Comparison of ENCODE assay signal across 12 mouse cellular contexts in the genomic region with DNA sequence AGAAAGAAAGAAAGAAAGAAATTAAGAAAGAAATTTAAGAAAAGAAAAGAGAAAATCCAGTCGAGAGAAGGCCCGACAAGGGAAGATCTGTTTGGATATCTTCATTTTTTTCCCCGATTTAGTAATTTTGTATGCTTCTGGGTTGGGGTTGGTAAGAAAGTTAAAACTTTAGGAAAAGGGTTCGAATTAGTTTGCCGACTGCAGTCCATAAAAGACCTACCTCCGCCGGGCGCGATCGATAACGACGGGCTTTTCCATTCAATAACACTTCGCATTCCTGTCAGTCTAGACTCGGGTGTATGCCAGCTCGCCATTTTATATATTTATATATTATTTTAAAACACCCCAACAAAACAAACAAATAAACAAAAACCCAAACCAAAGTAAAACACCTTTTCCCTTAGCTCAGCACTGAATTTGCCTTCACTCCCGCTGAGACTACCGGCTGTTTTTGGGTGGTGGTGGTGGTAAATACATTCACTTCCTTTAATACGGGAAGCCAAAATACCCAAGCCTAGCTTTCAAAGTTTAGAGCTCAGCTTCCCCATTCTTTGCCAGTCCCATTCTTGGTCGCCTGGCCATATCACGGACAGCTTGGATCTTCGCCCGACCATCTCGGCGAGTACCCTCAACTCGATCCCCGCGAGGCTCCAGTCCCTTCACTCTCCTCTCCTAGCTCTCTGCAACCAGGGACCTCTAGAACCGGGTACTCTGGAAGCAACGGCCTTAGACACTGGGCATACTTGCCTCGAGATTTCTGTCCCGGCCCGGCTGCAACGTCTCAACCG. TPM values are rescaled to one million over a fixed set of nuclear protein-coding genes. Genes with fewer than 3 reads are reported as not detected.
DNase-seq lines count a peak whose midpoint lies in the region; ATAC-seq and TF ChIP-seq lines count a peak whose summit lies in the region.
"Had no signal": no experiment of that assay in that cellular context is flagged by ENCODE, and none has a peak within 500 bp of the region (broad histone marks: within the 10 kb centered on the region; RNA-seq: fewer than 3 reads in every experiment).

No protein-coding gene starts in this region.

- H3K4me3 ChIP-seq in left cerebral cortex, adult 2 months: peak overlapping the region; percentile 50
- peak overlapping the region; percentile 46 for H3K4me3 ChIP-seq in kidney, embryonic 14.5 days (ENCODE audit: low read length)
- H3K4me3 ChIP-seq in midbrain, postnatal 0 days (ENCODE audit: low read depth, low read length): peak overlapping the region; percentile 42
- H3K4me3 ChIP-seq in cerebellum, adult 2 months (replicated peaks; ENCODE audit: insufficient read depth, low read depth, low read length): no peak overlapping the region

- peak overlapping the region; percentile 67 for H3K9ac ChIP-seq in kidney, embryonic 14.5 days (ENCODE audit: low read depth, low read length)
- peak overlapping the region; percentile 50 for H3K9ac ChIP-seq in midbrain, postnatal 0 days (replicated peaks; ENCODE audit: low read length, poor library complexity, severe bottlenecking)

- no peaks in the 10 kb centered on the region for H3K36me3 ChIP-seq in kidney, embryonic 14.5 days (ENCODE audit: control insufficient read depth, insufficient read depth, low read length)
- H3K36me3 ChIP-seq in midbrain, postnatal 0 days (ENCODE audit: insufficient read depth, low read length): no peaks in the 10 kb centered on the region

- no peak overlapping the region for H3K4me2 ChIP-seq in kidney, embryonic 14.5 days (replicated peaks; ENCODE audit: low read depth, low read length)
- peak overlapping the region; percentile 32 for H3K4me2 ChIP-seq in midbrain, postnatal 0 days (ENCODE audit: low read depth, low read length, poor library complexity, severe bottlenecking)

- no peak for DNase-seq in left cerebral cortex, adult 2 months (ENCODE audit: extremely low spot score in 1 of 2, low spot score in 2 of 2)
- no peak for DNase-seq in left cerebral cortex, postnatal 4 days
- peak; percentile 53 for DNase-seq in embryo, embryonic 11 days
- DNase-seq in midbrain, postnatal 0 days (ENCODE audit: low spot score): no peak
- DNase-seq in cerebellum, adult 2 months: no peak
- no peak for DNase-seq in adipocyte (ENCODE audit: low spot score)
- DNase-seq in left cerebral cortex, postnatal 25 days (ENCODE audit: low spot score in 2 of 2): no peak

- no peak overlapping the region for H3K27ac ChIP-seq in left cerebral cortex, adult 2 months
- H3K27ac ChIP-seq in kidney, embryonic 14.5 days (ENCODE audit: low read depth, low read length): peak overlapping the region; percentile 98
- 0 out of 2 replicates have a peak overlapping the region, but pooled peaks have one; percentile 43 for H3K27ac ChIP-seq in midbrain, postnatal 0 days (ENCODE audit: low read depth, low read length)
- no peak overlapping the region for H3K27ac ChIP-seq in cerebellum, adult 2 months (ENCODE audit: insufficient read depth, low read length)

- no peak for ATAC-seq in kidney, embryonic 14.5 days (ENCODE audit: low FRiP score, low TSS enrichment)
- no peak for ATAC-seq in midbrain, postnatal 0 days (ENCODE audit: low FRiP score)
- ATAC-seq: Patski had no signal

- peaks cover 77% of the 10 kb centered on the region for H3K27me3 ChIP-seq in kidney, embryonic 14.5 days (ENCODE audit: control insufficient read depth, insufficient read depth, low read length)
- H3K27me3 ChIP-seq in midbrain, postnatal 0 days (ENCODE audit: insufficient read depth, low read length): peaks cover 76% of the 10 kb centered on the region
- H3K27me3 ChIP-seq in cerebellum, adult 2 months (ENCODE audit: control insufficient read depth, insufficient read depth, low read length): peaks cover 16% of the 10 kb centered on the region; the same call in 1 of the 2 replicates
- H3K27me3 ChIP-seq: Patski had no signal

- intact Hi-C loops in left cerebral cortex, adult 2 months (cut with DNase I): loop anchor here (10.0 kb wide), 2 partner anchors 266 to 296 kb away; no protein-coding TSS in a partner anchor
- intact Hi-C loops in left cerebral cortex, postnatal 4 days (cut with DNase I): loop anchor here (2.0 kb wide), 1 partner anchor 482 kb away; a partner anchor contains a TSS
- intact Hi-C loops in left cerebral cortex, postnatal 25 days (cut with DNase I): loop anchor here (5.0 kb wide), 1 partner anchor 293 kb away; no protein-coding TSS in a partner anchor

- WGBS in kidney, embryonic 14.5 days: under 1% methylated on average over 34 of the region's 34 CpGs
- 3% methylated on average over 34 of the region's 34 CpGs for WGBS in midbrain, postnatal 0 days
- 4% methylated on average over 34 of the region's 34 CpGs for WGBS in cerebellum, adult 2 months

- no peak for TF ChIP-seq CTCF in left cerebral cortex, adult 2 months (IDR thresholded peaks at IDR 0.05)
- no peak for TF ChIP-seq CTCF in midbrain, postnatal 0 days (IDR thresholded peaks at IDR 0.05)
- no peak for TF ChIP-seq CTCF in cerebellum, adult 2 months (IDR thresholded peaks at IDR 0.05; ENCODE audit: borderline replicate concordance, insufficient read depth, low read depth, low read length)

- H3K4me1 ChIP-seq in kidney, embryonic 14.5 days (ENCODE audit: control insufficient read depth, insufficient read depth, low read length): no peaks in the 10 kb centered on the region
- no peaks in the 10 kb centered on the region for H3K4me1 ChIP-seq in midbrain, postnatal 0 days (ENCODE audit: insufficient read depth, low read length)
- H3K4me1 ChIP-seq in cerebellum, adult 2 months (ENCODE audit: control insufficient read depth, insufficient read depth, low read length): no peaks in the 10 kb centered on the region

- no peaks in the 10 kb centered on the region for H3K9me3 ChIP-seq in kidney, embryonic 14.5 days (ENCODE audit: control insufficient read depth, low read length)
- H3K9me3 ChIP-seq in midbrain, postnatal 0 days (ENCODE audit: low read length): no peaks in the 10 kb centered on the region

- TF ChIP-seq POLR2A in cerebellum, adult 2 months (IDR thresholded peaks at IDR 0.05; ENCODE audit: borderline replicate concordance, insufficient read depth, low read length): no peak

RNA-seq across cellular contexts. Expression of a gene that starts 2.4 kb away (rescaled TPM):
- 10 to 100 TPM; 14.5 to 15.6 TPM for total RNA-seq in left cerebral cortex, adult 2 months (2021)
- 10 to 100 TPM in 1 of 2 experiments, 1 to 10 TPM in 1; 9.1 to 12.7 TPM for total RNA-seq in left cerebral cortex, postnatal 4 days (2021)
- 40.5 and 43.6 TPM in 2 replicates for polyA plus RNA-seq in kidney, embryonic 14.5 days (2014; fragmentation: Nextera tagmentation; extraction: Ambion mirVana)
- total RNA-seq in midbrain, postnatal 0 days (2014; rRNA removed): 6.1 and 6.6 TPM in 2 replicates
- polyA plus RNA-seq in midbrain, postnatal 0 days (2015; fragmentation: Nextera tagmentation; extraction: Ambion mirVana): 10.3 and 10.5 TPM in 2 replicates
- polyA plus RNA-seq in cerebellum, adult 2 months (2012; rRNA removed): 0.07 and 0.13 TPM in 2 replicates
- total RNA-seq in left cerebral cortex, postnatal 25 days (2021): 10 to 100 TPM; 16.1 to 19.2 TPM
- total RNA-seq: heart, postnatal 10 days had no signal
- polyA plus RNA-seq: lung, embryonic 16.5 days; small intestine, adult 2 months had no signal

Comparison
In these comparisons a context has a peak if more than half of its experiments do, and no peak if none do; other contexts are left out.
1. H3K27ac ChIP-seq: peak in kidney, embryonic 14.5 days (single experiment) and midbrain, postnatal 0 days (single experiment); none in left cerebral cortex, adult 2 months (single experiment) and cerebellum, adult 2 months (single experiment).